21 mouse cellular contexts compared by ENCODE assay signal in genomic region chr6:34395897-34396296, GRCm38 (mm10). TPM values are rescaled to one million over a fixed set of nuclear protein-coding genes. Genes with fewer than 3 reads are reported as not detected.
"Had no signal": no experiment of that assay in that cellular context is flagged by ENCODE, and none has a peak within 500 bp of the region (broad histone marks: within the 10 kb centered on the region; RNA-seq: fewer than 3 reads in every experiment).

No protein-coding gene starts in this region.

- H3K4me2 ChIP-seq: limb, embryonic 12.5 days; neural tube, embryonic 13.5 days; stomach, embryonic 15.5 days had no signal

- H3K4me3 ChIP-seq: limb, embryonic 12.5 days; midbrain, embryonic 10.5 days; neural tube, embryonic 13.5 days; stomach, embryonic 15.5 days had no signal

- H3K27me3 ChIP-seq: limb, embryonic 12.5 days; neural tube, embryonic 13.5 days; stomach, embryonic 15.5 days had no signal

- H3K4me1 ChIP-seq: limb, embryonic 12.5 days; midbrain, embryonic 10.5 days; neural tube, embryonic 13.5 days; stomach, embryonic 15.5 days had no signal

- ATAC-seq: lung, postnatal 0 days had no signal

- H3K9me3 ChIP-seq: stomach, embryonic 15.5 days had no signal

- DNase-seq: kidney, postnatal 25 days; layer of hippocampus, adult 9-11 months; layer of hippocampus, postnatal 36 days; liver; lung, adult 2 months; lung, postnatal 36 days; midbrain, embryonic 14.5 days; retina, postnatal 1 day; right cerebral cortex, postnatal 4 days; spleen, adult 18-20 months; thymus, adult 2 months; thymus, postnatal 36 days had no signal

- H3K27ac ChIP-seq: limb, embryonic 12.5 days; liver, embryonic 14.5 days; midbrain, embryonic 10.5 days; neural tube, embryonic 13.5 days; stomach, embryonic 15.5 days had no signal

- H3K9ac ChIP-seq: limb, embryonic 12.5 days; liver, embryonic 14.5 days; neural tube, embryonic 13.5 days; stomach, embryonic 15.5 days had no signal

RNA-seq across cellular contexts. Expression of gene Akr1b7, which starts 16.2 kb away (rescaled TPM):
- total RNA-seq: layer of hippocampus, adult 18-20 months; layer of hippocampus, postnatal 36 days; left cerebral cortex, postnatal 36 days; megakaryocyte progenitor cell, adult 5-6 weeks had no signal
- polyA plus RNA-seq: limb, embryonic 12.5 days; midbrain, embryonic 10.5 days; midbrain, embryonic 14.5 days; neural tube, embryonic 13.5 days had no signal
